Mouse (Mus musculus) liver, adult 2 months (tissue): ENCODE data around the gene Emc3. TPM values are rescaled to one million over a fixed set of nuclear protein-coding genes. Genes with fewer than 3 reads are reported as not detected.

Source experiments
- DNase-seq: peaks from one replicate; pipeline ENCODE4 v3.0.0-alpha.2; 2011; ENCODE audit warnings: low read depth, low spot score; ENCODE audit errors: extremely low read depth
- H3K27ac ChIP-seq: fragments of 200-500 bp; replicated peaks from 2 replicates; pipeline ENCODE4 v1.5.1; 2012; ENCODE audit warnings: low read depth, mild to moderate bottlenecking, control low read depth, inconsistent platforms, low read length; ENCODE audit not compliant: insufficient read depth
- H3K27me3 ChIP-seq: fragments of 200-500 bp; 2 replicates; pipeline ENCODE4 v1.6.1; 2012; ENCODE audit warnings: mild to moderate bottlenecking, moderate library complexity, low read length, inconsistent platforms; ENCODE audit not compliant: control insufficient read depth, insufficient read depth
- H3K36me3 ChIP-seq: fragments of 200-500 bp; 2 replicates; pipeline ENCODE4 v1.6.1; 2012; ENCODE audit warnings: low read length, inconsistent platforms; ENCODE audit not compliant: control insufficient read depth, insufficient read depth
- H3K4me1 ChIP-seq: fragments of 200-500 bp; 2 replicates; pipeline ENCODE4 v1.6.1; 2011; ENCODE audit warnings: low read length; ENCODE audit not compliant: control insufficient read depth, insufficient read depth
- H3K4me3 ChIP-seq: fragments of 200-500 bp; 2 replicates; pipeline ENCODE4 v1.5.1; 2011; ENCODE audit warnings: low read depth, mild to moderate bottlenecking, control low read depth, low read length, moderate library complexity; ENCODE audit not compliant: insufficient read depth
- H3K79me2 ChIP-seq: fragments of 200-500 bp; 2 replicates; pipeline ENCODE4 v1.6.1; 2012; ENCODE audit warnings: inconsistent platforms, mild to moderate bottlenecking, low read length, moderate library complexity; ENCODE audit not compliant: control insufficient read depth, insufficient read depth
- H3K9ac ChIP-seq: fragments of 200-500 bp; 2 replicates; pipeline ENCODE4 v1.6.1; 2012; ENCODE audit warnings: low read depth, mild to moderate bottlenecking, control low read depth, inconsistent platforms, low read length
- CTCF ChIP-seq: fragments of 200-500 bp; IDR thresholded peaks from 2 replicates; pipeline ENCODE4 v1.5.1; 2011; ENCODE audit warnings: low read depth, low read length, control low read depth
- POLR2A ChIP-seq: fragments of 200-500 bp; IDR thresholded peaks from 2 replicates; pipeline ENCODE4 v1.6.1; 2011; ENCODE audit warnings: low read length, control low read depth; ENCODE audit not compliant: insufficient read depth; ENCODE audit errors: extremely low read depth
- WGBS: fragments of 180-500 bp; shearing (Covaris S2); methylation state at CpG from one replicate; pipeline ENCODE4 v1.1.7; 2018; 5-methylcytosine and 5-hydroxymethylcytosine counted together
- polyA plus RNA-seq: library from polyadenylated mRNA; depleted of rRNA; stranded (reverse); fragments of >200 nt; gene quantifications from 2 replicates; pipeline ENCODE4 v1.2.3, GENCODE M21; 2012
- total RNA-seq: library from RNA; depleted of rRNA; stranded (reverse); fragments of >200 nt; gene quantifications from 2 replicates; pipeline ENCODE4 v1.2.3, GENCODE M21; 2014

Gene Emc3
- total and polyA plus RNA-seq, 2 experiments = 31.9 to 53.5 TPM

DNA sequence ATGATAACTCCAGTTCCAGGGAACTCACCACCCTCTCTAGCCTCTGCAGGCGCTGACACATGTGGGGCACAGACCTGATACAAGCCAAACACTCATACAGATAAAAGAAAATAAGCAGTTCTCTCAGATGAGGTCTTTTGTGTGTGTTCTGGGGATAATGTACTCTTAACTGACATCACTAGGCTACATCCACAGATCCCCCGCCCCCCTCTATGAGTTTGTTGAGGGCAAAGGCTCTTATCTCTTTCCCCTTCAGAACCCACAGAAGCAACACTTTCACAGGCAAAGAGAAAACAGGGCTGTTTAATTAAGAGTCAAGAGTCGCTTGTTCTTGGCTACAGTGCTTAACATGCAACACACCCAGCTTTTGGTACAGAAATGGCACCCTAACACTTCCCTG lies 16.9 kb downstream of the Emc3 start:
- Histone ChIP-seq H3K9ac (no peak overlapping the region), H3K36me3 (peaks cover 44% of the 10 kb centered on the region)
- 98% methylated on average over 3 of the region's 3 CpGs for WGBS

DNA sequence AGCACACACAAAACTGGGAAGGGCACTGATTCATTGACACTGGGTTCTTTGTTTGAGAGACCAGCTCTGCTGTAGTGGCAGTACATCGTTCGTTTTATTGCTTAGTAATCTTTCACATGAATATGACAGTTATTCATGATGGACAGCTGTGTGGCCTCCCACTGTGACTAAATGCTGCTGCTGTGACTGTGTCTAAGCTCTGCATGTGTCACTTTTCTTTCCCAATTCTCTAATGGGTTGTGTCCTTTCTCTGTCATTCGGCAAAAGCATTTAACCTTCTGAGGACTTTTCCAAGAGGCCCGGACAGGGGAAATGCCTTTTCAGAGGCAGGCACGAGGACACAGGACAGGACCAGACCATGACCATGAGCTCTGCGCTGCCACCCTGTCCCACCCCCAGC lies 17.5 kb downstream of the Emc3 start:
- WGBS = 90% methylated on average over 6 of the region's 6 CpGs
- H3K27me3 ChIP-seq = no peaks in the 10 kb centered on the region
- DNase-seq = no peak

More for the DNA sequence above, 16.9 kb downstream of the Emc3 start:
- Histone ChIP-seq H3K4me1 (no peaks in the 10 kb centered on the region), H3K4me3 (no peak overlapping the region), H3K27me3 (no peaks in the 10 kb centered on the region), H3K27ac (no peak overlapping the region), H3K79me2 (no peaks in the 10 kb centered on the region)
- TF ChIP-seq POLR2A = no peak
- TF ChIP-seq CTCF = no peak
- DNase-seq = no peak

GRCm38 (mm10) chr6:113508947-113509280 lies 22.5 kb downstream of the Emc3 start:
- Histone ChIP-seq H3K27ac (no peak overlapping the region), H3K79me2 (no peaks in the 10 kb centered on the region), H3K36me3 (peaks cover 3% of the 10 kb centered on the region; the same call in 1 of the 2 replicates), H3K27me3 (no peaks in the 10 kb centered on the region), H3K9ac (no peak overlapping the region), H3K4me3 (no peak overlapping the region), H3K4me1 (no peaks in the 10 kb centered on the region)
- WGBS = 71% methylated on average over 5 of the region's 5 CpGs
- TF ChIP-seq POLR2A (no peak), CTCF (no peak)
- no peak for DNase-seq

More for the DNA sequence above, 17.5 kb downstream of the Emc3 start:
- Histone ChIP-seq H3K9ac (no peak overlapping the region), H3K4me3 (no peak overlapping the region), H3K79me2 (no peaks in the 10 kb centered on the region), H3K27ac (no peak overlapping the region), H3K36me3 (peaks cover 39% of the 10 kb centered on the region), H3K4me1 (no peaks in the 10 kb centered on the region)
- no peak for TF ChIP-seq POLR2A
- TF ChIP-seq CTCF = no peak

GRCm38 (mm10) chr6:113508272-113508946 lies 23.0 kb downstream of the Emc3 start:
- TF ChIP-seq CTCF = no peak
- TF ChIP-seq POLR2A = no peak
- Histone ChIP-seq H3K4me3 (no peak overlapping the region), H3K27me3 (no peaks in the 10 kb centered on the region), H3K27ac (no peak overlapping the region), H3K36me3 (no peaks in the 10 kb centered on the region), H3K9ac (no peak overlapping the region), H3K4me1 (no peaks in the 10 kb centered on the region), H3K79me2 (no peaks in the 10 kb centered on the region)
- 76% methylated on average over 7 of the region's 7 CpGs for WGBS
- no peak for DNase-seq

DNA sequence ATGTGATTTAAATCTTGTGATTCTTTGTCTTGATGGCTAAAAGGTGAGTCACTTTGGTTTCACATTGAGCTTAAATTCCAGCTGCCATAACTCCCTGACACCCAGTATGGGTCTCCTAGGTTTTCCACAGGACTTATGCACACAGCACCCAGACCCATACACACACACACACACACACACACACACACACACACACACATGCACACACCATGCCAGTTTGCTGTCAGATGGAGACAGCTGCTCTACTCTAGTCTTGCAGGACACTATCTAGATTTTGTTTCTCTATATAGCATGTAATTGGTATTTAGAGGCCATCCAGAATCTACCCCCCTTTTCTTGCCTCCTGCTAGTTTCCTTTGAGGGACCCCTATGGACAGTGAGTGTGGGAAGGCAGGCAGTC lies 24.3 kb downstream of the Emc3 start:
- Histone ChIP-seq H3K79me2 (no peaks in the 10 kb centered on the region), H3K36me3 (no peaks in the 10 kb centered on the region), H3K4me1 (no peaks in the 10 kb centered on the region), H3K27me3 (no peaks in the 10 kb centered on the region), H3K9ac (no peak overlapping the region), H3K27ac (no peak overlapping the region), H3K4me3 (no peak overlapping the region)
- TF ChIP-seq CTCF (no peak), POLR2A (no peak)
- DNase-seq = no peak

DNA sequence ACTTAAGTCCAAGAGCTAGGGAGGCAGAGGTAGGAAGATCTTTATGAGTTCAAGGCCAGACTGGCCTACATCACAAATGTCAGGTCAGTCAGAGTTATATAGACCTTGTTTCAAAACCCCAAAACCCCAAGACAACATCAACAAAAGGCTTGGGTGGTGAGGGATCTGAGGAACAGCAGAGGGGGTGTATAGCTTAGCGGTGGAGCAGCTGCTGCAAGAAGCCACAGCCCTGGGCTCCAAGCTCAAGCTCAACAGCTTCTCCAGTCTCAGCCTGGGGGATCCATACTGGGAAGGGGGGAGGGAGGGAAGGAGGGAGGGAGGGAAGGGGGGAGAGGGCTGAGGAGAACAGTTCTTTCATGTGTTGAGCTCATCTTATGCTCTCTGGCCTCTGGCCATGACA lies 25.8 kb downstream of the Emc3 start:
- no peaks in the 10 kb centered on the region for H3K79me2 ChIP-seq
- H3K4me3 ChIP-seq = no peak overlapping the region
- H3K36me3 ChIP-seq = no peaks in the 10 kb centered on the region
- no peaks in the 10 kb centered on the region for H3K4me1 ChIP-seq
- H3K9ac ChIP-seq = no peak overlapping the region
- no peak for DNase-seq
- no peak overlapping the region for H3K27ac ChIP-seq
- 89% methylated on average over 1 of the region's 1 CpGs for WGBS
- H3K27me3 ChIP-seq = peaks cover 7% of the 10 kb centered on the region; the same call in 1 of the 2 replicates
- no peak for TF ChIP-seq POLR2A
- TF ChIP-seq CTCF = no peak
